Mouse (Mus musculus) E14TG2a.4 (cell line): ENCODE measurements around the gene Mib2.
"Not testable (repeated sequence)": the region's sequence is repeated elsewhere in the genome, so short reads cannot be mapped to it uniquely, and the experiment has no call there.

Experiments
- H3K27me3 ChIP-seq: 2 replicates; pipeline ENCODE4 v1.6.1; 2014; ENCODE audit warnings: low read length, control low read depth; ENCODE audit not compliant: insufficient read depth
- H3K36me3 ChIP-seq: 2 replicates; pipeline ENCODE4 v1.6.1; 2014; ENCODE audit warnings: low read length, control low read depth; ENCODE audit not compliant: insufficient read depth
- H3K4me1 ChIP-seq: replicated peaks from 2 replicates; pipeline ENCODE4 v1.6.1; 2014; ENCODE audit warnings: low read depth, low read length, control low read depth
- H3K4me3 ChIP-seq: replicated peaks from 2 replicates; pipeline ENCODE4 v1.5.1; 2014; ENCODE audit warnings: mild to moderate bottlenecking, low read length
- H3K9me3 ChIP-seq: 2 replicates; pipeline ENCODE4 v1.6.1; 2014; ENCODE audit warnings: low read length, control low read depth
- CTCF ChIP-seq: conservative IDR thresholded peaks from 2 replicates; pipeline ENCODE4 v1.5.1; 2014; ENCODE audit warnings: low read length
- NANOG ChIP-seq: IDR thresholded peaks from 2 replicates; pipeline ENCODE4 v1.6.1; 2014; ENCODE audit warnings: borderline replicate concordance, low read length, mixed read lengths
- POU5F1 ChIP-seq: IDR thresholded peaks from 2 replicates; pipeline ENCODE4 v1.6.1; 2014; ENCODE audit warnings: low read length, borderline replicate concordance

The Mib2 gene

GRCm38 (mm10) chr4:155700425-155700824, 31.4 kb upstream of the Mib2 start:
- no peak overlapping the region for H3K4me3 ChIP-seq
- no peaks in the 10 kb centered on the region for H3K9me3 ChIP-seq
- H3K4me1 ChIP-seq: peaks cover 64% of the 10 kb centered on the region
- TF ChIP-seq NANOG: no peak
- TF ChIP-seq POU5F1: no peak
- peak; percentile 93 for TF ChIP-seq CTCF
- no peaks in the 10 kb centered on the region for H3K27me3 ChIP-seq
- H3K36me3 ChIP-seq: peaks cover 40% of the 10 kb centered on the region

- no peaks in the 10 kb centered on the region for H3K9me3 ChIP-seq
- no peak for TF ChIP-seq POU5F1
- no peak for TF ChIP-seq NANOG
- no peak for TF ChIP-seq CTCF
- peaks cover 59% of the 10 kb centered on the region for H3K4me1 ChIP-seq
- peaks cover 33% of the 10 kb centered on the region for H3K36me3 ChIP-seq
- no peaks in the 10 kb centered on the region for H3K27me3 ChIP-seq
- H3K4me3 ChIP-seq: peak overlapping the region; percentile 89
These were observed 27.6 kb upstream of the Mib2 start for GRCm38 (mm10) chr4:155696261-155697255.

- TF ChIP-seq POU5F1: no peak
- no peak for TF ChIP-seq CTCF
- no peak for TF ChIP-seq NANOG
- Histone ChIP-seq H3K4me3 (peak overlapping the region; percentile 89), H3K9me3 (peaks cover 4% of the 10 kb centered on the region; the same call in 1 of the 2 replicates), H3K27me3 (no peaks in the 10 kb centered on the region), H3K36me3 (peaks cover 30% of the 10 kb centered on the region), H3K4me1 (peaks cover 59% of the 10 kb centered on the region)
These were observed 26.6 kb upstream of the Mib2 start for GRCm38 (mm10) chr4:155695531-155696062.

GRCm38 (mm10) chr4:155694482-155695401, 25.7 kb upstream of the Mib2 start:
- TF ChIP-seq NANOG: no peak
- no peak for TF ChIP-seq CTCF
- no peak for TF ChIP-seq POU5F1
- Histone ChIP-seq H3K27me3 (no peaks in the 10 kb centered on the region), H3K4me1 (peaks cover 56% of the 10 kb centered on the region), H3K4me3 (peak overlapping the region; percentile 89), H3K36me3 (peaks cover 27% of the 10 kb centered on the region), H3K9me3 (peaks cover 7% of the 10 kb centered on the region; the same call in 1 of the 2 replicates)

GRCm38 (mm10) chr4:155694111-155694481, 25.1 kb upstream of the Mib2 start, which contains the start of gene Fndc10:
Gene Fndc10 (plus strand): TSS chr4:155694342.
- H3K9me3 ChIP-seq: peaks cover 11% of the 10 kb centered on the region
- H3K4me1 ChIP-seq: peaks cover 52% of the 10 kb centered on the region
- H3K27me3 ChIP-seq: no peaks in the 10 kb centered on the region
- H3K4me3 ChIP-seq: peak within 1 kb of the TSS; percentile 89
- TF ChIP-seq CTCF: no peak
- no peak for TF ChIP-seq POU5F1
- no peak for TF ChIP-seq NANOG
- H3K36me3 ChIP-seq: peaks cover 25% of the 10 kb centered on the region

GRCm38 (mm10) chr4:155692421-155692820, 23.4 kb upstream of the Mib2 start:
- Histone ChIP-seq H3K4me3 (no peak overlapping the region), H3K4me1 (peaks cover 42% of the 10 kb centered on the region), H3K27me3 (no peaks in the 10 kb centered on the region), H3K9me3 (peaks cover 27% of the 10 kb centered on the region), H3K36me3 (peaks cover 20% of the 10 kb centered on the region)
- no peak for TF ChIP-seq NANOG
- no peak for TF ChIP-seq CTCF
- no peak for TF ChIP-seq POU5F1

- Histone ChIP-seq H3K4me3 (no peak overlapping the region), H3K4me1 (peaks cover 27% of the 10 kb centered on the region)
- TF ChIP-seq CTCF (no peak), NANOG (no peak), POU5F1 (no peak)
These were observed 21.8 kb upstream of the Mib2 start for GRCm38 (mm10) chr4:155690571-155691375.

GRCm38 (mm10) chr4:155687764-155688163, 18.8 kb upstream of the Mib2 start:
- H3K9me3 ChIP-seq: peaks cover 66% of the 10 kb centered on the region
- not testable (repeated sequence) for H3K4me3 ChIP-seq

More at GRCm38 (mm10) chr4:155690571-155691375, 21.8 kb upstream of the Mib2 start:
- Histone ChIP-seq H3K9me3 (peaks cover 44% of the 10 kb centered on the region), H3K27me3 (no peaks in the 10 kb centered on the region), H3K36me3 (peaks cover 7% of the 10 kb centered on the region)

GRCm38 (mm10) chr4:155683670-155684277, 14.8 kb upstream of the Mib2 start:
- peaks cover 55% of the 10 kb centered on the region for H3K9me3 ChIP-seq
- not testable (repeated sequence) for H3K36me3 ChIP-seq

More at GRCm38 (mm10) chr4:155687764-155688163, 18.8 kb upstream of the Mib2 start:
- not testable (repeated sequence) for H3K27me3 ChIP-seq, H3K4me1 ChIP-seq, H3K36me3 ChIP-seq

More at GRCm38 (mm10) chr4:155683670-155684277, 14.8 kb upstream of the Mib2 start:
- not testable (repeated sequence) for H3K27me3 ChIP-seq, H3K4me1 ChIP-seq, H3K4me3 ChIP-seq
